Mouse (Mus musculus): ENCODE results near the gene Zpr1. TPM values are rescaled to one million over a fixed set of nuclear protein-coding genes. Genes with fewer than 3 reads are reported as not detected.

Zpr1 gene
- polyA plus RNA-seq, 3 experiments from 2014 or later: 30.3 to 38.3 (median 37.5) TPM

GRCm38 (mm10) chr9:46329801-46330585 is 57.1 kb downstream of the Zpr1 start:
- no peak for ATAC-seq

- no peak for ATAC-seq
These were observed 57.7 kb downstream of the Zpr1 start for GRCm38 (mm10) chr9:46330586-46330895.

GRCm38 (mm10) chr9:46331301-46331700 is 58.4 kb downstream of the Zpr1 start:
- no peak for ATAC-seq

Other genes starting within 250 kb of the Zpr1 start
- not detected for gene Apoa1, start 44.5 kb upstream of the Zpr1 start, polyA plus RNA-seq (2017; shearing (Covaris generic))
- gene Apoc3, start 37.4 kb upstream of the Zpr1 start, polyA plus RNA-seq (2017; shearing (Covaris generic)): not detected
- not detected for gene Apoa4, start 32.4 kb upstream of the Zpr1 start, polyA plus RNA-seq (2017; shearing (Covaris generic))
- gene Apoa5, start 4.4 kb upstream of the Zpr1 start, polyA plus RNA-seq (2017; shearing (Covaris generic)): not detected
- 10 to 100 TPM; 12.1 to 19.9 (median 19.7) TPM for gene Bud13, start 9.9 kb downstream of the Zpr1 start, polyA plus RNA-seq (2017; shearing (Covaris generic))
- gene 4931429L15Rik, start 46.9 kb downstream of the Zpr1 start, polyA plus RNA-seq (2017; shearing (Covaris generic)): not detected